Mouse (Mus musculus): Measurements from ENCODE around the gene Cldn14. TPM values are rescaled to one million over a fixed set of nuclear protein-coding genes. Genes with fewer than 3 reads are reported as not detected.
"Not testable (repeated sequence)": the region's sequence is repeated elsewhere in the genome, so short reads cannot be mapped to it uniquely, and the experiment has no call there.

The Cldn14 gene
- total RNA-seq (2021) = under 1 TPM in 1 of 2 experiments, not detected in 1; 0.16 TPM
- long read RNA-seq, experiment 1, partial matches to known transcripts = 0 of 1 reads
- long read RNA-seq, experiment 1, other reads (novel, unspliced or antisense) = 0 of 1 reads
- long read RNA-seq, experiment 2 = 0 reads

DNA sequence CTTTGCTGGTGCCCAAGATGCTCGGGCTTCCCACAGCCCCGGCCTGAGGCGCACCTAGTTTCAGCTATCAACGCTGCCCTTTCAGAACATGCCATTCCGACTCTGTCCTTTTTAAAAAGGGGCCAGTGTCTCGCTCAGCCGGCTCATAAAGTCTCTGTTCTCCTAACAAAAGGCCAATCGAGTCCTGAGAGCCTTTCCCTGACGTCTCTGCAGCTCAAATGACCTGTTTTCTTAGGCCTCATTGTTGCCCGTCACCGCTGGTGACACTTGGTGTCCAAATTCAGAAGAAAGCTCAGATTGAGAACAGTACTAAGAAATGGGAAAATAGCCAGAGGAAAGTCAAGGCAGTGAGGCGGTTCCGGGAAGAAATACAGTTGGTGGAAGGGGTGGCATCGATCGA, at the start of gene Cldn14:
Gene Cldn14, minus strand, starts transcription at position 101 of the 400 bp plus-strand sequence.
- DNase-seq = no peak

DNA sequence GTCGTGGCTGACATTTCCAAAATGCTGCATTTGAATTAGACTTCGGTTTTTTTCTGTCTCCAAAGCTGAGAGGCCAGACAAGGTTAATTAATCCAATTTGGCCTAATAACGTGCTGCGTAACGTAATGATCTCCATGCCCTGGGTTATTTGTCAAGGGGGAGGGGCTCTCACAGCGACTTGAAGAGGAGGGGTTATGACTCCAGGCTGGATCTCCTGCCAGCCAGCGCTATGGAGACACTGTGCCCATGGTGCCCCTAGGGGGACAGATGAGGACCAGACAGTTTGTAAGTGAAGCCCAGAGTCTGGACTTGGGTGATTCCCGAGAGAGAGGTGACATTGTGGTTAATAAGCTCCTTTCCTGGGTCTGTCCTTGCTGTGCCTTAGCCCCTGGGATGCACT, 46.9 kb upstream of the Cldn14 start:
- DNase-seq = no peak

DNA sequence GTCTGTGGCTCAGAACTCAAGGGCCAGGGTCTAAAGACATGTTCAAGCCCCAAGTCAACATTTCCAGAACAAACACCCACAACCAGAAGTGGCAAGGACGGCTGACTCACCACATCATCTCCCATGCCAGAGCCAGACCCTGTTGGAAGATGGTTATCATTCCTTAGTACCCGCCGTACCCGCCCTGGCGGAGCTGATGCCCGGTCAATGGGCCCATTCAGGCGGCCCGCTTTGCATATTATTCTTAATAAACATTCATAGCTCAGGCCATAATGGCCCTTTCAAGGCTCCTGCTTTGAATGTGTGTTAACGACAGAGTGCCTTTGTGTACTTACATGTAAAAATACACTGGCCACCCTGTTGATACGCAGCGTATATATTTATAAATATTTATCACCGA, 46.5 kb upstream of the Cldn14 start:
- no peak for DNase-seq

GRCm38 (mm10) chr16:94050368-94050767, 41.7 kb upstream of the Cldn14 start:
- no peak for DNase-seq

GRCm38 (mm10) chr16:94044996-94045395, 36.4 kb upstream of the Cldn14 start:
- DNase-seq = no peak

GRCm38 (mm10) chr16:94043797-94044196, 35.2 kb upstream of the Cldn14 start:
- no peak for DNase-seq

- DNase-seq = peak; percentile 24
Measured at GRCm38 (mm10) chr16:94041065-94041712, 32.6 kb upstream of the Cldn14 start.

DNA sequence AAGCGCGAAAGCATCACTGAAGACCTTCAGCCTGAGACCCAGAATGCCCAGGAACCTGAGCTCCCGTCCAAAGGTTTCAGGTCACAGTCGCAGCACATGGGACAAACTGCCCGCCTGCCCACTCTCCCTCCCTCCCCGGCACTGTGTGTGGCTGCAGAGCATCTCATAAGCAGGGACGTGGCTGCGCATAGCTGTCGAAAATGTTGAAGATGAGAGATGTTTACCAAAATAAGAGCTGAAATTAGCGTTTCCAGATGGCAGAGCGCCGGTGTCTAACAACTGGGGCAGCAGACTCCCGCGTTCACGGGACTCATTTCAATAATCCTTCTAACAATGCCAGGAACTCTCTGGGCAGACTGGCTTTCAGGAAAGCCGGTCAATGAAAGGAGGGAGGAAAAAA, 31.8 kb upstream of the Cldn14 start:
- no peak for DNase-seq

DNA sequence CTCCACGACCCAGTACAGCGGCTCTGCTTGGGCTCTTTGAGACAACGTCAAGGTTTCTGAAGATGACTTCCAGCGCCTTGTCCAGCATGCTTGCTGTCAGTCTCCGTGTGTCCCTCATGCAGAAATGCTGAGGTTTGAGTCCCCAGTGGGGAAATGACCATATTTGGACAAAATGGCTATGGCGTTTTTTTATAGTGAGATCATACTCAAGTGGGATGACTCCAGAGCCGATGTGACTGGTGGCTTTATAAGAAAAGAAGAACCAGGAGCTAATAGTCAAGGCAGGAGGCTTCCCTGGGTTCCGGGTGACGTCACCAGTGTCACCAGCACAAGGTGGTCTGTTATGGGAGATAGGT, 30.3 kb upstream of the Cldn14 start:
- DNase-seq = no peak

- DNase-seq = peak; percentile 68
Measured at GRCm38 (mm10) chr16:94038272-94038985, 29.8 kb upstream of the Cldn14 start.

DNA sequence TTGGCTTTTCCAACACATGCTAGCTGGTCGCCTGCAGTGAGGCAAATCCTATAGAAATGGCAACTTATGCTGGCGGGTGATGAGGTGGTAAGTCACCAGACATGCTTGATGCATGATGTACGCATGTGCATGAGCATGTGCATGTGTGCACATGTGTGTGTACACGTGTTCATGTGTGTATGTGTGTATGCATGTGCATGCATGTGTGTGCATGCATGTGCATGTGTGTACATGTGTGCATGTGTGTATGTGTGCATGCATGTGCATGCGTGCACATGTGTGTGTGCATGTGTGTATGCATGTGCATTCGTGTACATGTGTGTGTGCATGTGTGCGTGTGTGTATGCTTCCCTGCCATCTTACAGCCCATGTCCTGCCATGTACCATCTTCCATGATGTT, 28.6 kb upstream of the Cldn14 start:
- no peak for DNase-seq

DNA sequence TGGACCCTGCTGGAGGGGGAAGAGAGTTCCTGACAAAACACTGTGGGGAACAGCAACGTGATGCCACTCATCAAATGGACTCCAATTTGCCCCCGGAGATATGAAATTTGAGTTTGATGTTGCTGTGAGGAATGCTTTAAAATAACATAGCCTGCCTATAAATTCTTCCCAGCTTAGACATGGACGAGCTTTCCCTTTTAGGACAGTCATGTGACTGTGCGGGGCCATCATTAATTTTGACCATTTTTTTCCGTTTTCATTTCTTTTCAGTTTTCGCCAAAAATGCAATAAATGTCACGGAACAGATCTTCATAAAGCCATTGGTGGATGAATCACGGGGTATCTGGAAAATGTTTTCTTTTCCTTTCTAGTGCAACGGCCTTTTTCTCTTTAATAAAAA, 25.5 kb upstream of the Cldn14 start:
- no peak for DNase-seq

GRCm38 (mm10) chr16:94032270-94032669, 23.6 kb upstream of the Cldn14 start:
- no peak for DNase-seq

DNA sequence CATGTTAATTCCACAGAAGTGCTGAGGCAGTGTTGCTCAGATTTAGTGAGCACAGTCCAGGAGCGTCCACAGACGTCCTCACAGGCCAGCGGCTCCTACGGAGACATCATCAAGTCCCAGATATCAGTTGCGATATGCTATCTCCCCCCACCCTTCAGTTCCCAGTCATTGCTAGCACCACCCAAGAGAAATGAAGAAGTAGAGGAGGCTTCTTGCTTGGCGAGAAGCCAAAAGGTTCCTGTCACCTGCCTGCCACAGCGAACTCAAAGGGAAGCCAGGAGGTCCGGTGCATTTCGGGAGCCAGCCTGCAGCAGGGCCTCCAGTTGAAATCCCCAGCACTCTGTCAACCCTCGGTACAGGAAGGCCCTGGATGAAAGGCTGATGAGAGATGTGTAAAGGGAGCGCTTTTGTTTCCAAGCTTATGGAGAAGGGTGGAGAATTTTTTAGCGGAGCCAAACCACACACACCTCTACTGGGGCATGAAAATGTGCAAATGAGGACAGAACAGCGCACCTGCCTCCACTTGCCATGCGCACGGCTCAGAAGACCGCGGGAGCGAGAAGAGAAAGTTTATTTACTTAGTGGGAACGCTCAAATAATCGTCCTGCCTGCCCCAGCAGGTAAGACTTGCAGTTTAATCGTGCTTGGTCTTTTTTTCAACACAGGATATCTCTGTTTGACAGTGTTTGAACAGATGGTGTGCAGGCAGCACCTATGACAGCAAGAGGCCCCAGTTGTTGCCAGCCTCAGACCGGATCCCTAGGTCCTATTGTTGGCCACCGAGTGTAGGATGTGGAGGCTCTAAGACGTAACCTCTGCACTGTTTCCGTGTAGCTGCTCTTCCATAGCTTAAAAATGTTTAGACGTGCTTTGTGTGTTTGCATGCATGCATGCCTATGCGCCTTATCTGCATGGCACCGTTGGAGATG, 15.0 kb upstream of the Cldn14 start:
- DNase-seq = no peak

- DNase-seq = not testable (repeated sequence)
Measured at GRCm38 (mm10) chr16:94019725-94020124, 11.1 kb upstream of the Cldn14 start.

- no peak for DNase-seq
Measured at GRCm38 (mm10) chr16:94017953-94018352, 9.3 kb upstream of the Cldn14 start.

DNA sequence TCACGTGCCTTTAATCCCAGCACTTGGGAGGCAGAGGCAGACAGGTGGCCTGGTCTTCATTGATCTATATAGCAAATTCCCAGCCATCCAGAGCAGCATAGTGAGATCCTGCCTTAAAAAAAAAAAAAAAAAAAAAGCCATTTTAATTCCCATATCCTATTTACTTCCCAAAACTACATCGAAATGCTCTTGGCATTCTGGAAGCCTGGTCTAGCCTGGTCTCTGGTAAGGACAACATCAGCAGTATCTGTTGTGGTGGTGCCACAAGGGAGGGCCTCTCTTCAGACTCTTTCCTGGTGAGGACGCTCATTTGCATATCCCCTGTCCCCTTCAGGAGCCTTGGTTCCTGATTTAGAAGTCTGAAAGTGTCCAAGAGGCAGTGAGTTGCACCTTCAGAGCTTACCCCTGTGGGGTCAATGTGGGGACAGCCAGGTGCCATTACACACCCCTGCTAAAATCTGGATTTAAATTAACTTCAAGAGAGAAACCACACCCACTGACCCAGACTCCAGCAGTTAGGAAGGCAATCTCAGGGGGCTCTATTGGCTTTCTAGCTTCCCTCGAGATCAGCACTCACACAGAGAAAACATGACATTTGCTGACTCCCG, 6.0 kb upstream of the Cldn14 start:
- no peak for DNase-seq

DNA sequence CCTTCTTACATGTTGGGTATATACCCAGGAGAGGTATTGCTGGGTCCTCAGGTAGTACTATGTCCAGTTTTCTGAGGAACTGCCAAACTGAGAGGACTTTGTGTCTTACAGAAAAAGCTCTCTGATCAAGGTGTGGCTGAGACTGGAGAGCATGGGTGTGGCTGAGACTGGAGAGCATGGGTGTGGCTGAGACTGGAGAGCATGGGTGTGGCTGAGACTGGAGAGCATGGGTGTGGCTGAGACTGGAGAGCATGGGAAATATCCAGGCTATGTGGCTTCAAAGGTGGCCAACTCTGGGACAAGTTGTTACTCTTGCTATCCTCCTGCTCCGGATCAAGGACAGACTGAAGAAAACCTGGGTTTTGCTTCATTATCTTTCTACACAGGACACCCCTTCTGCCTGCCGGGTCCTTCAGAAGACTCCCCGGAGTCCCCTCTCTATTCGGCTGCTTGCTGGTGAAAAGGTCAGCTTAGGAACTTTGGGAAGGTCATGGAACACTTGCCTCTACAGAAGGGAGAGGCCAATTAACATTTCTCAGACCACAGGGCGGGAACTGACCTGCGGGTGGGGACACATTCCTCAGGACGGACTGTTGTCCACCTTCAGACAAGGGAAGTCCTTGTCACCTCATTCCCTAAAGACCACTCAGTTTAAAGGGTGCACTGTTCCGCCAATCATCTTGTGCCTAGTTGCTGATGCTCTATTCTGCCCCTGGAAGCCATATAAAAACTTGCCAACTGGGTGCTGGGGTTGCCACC, 4.9 kb upstream of the Cldn14 start:
- DNase-seq = not testable (repeated sequence)

- DNase-seq = no peak
Measured at GRCm38 (mm10) chr16:94011224-94011623, 2.6 kb upstream of the Cldn14 start.

DNA sequence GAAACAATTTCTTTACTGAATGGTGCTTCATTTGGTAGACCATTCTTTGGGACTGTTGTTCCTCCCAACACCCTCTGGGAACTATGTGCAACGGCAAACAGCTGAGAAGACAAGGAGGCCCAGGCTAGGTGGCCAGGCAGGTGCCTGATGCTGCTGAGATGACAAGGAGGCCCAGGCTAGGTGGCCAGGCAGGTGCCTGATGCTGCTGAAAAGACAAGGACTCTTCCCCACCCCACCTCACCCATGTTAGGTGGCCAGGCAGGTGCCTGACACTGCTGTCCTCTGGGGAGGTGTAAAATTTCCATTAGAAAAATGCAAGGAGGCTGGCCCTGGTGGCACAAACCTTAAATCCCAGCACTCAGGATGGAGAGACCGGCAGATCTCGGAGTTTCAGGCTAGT, 2.0 kb upstream of the Cldn14 start:
- no peak for DNase-seq

DNA sequence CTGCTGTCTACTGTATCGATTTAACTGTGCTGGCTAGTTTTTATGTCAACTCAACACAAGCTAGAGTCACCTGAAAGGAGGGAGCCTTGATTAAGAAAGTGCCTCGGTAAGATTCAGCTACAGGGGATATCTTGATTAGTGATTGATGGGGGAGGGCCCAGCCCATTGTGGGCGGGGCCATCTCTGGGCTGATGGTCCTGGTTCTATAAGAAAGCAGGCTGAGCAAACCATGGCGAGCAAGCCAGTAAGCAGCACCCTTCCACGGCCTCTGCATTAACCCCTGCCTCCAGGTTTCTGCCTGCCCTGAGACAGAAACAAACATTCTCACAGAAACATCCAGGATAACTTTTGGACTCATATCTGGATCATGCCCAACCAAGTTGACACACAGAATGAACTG, 1.5 kb upstream of the Cldn14 start:
- DNase-seq = no peak

- no peak for DNase-seq
Measured at GRCm38 (mm10) chr16:94009356-94009755, 719 bp upstream of the Cldn14 start.
